Mouse (Mus musculus) T-helper 17 cell (primary cell): ENCODE measurements around the gene 4930583I09Rik.

Experiments
- in situ Hi-C, 2 experiments: fragments of 300-600 bp; cut with MboI, MseI; formaldehyde crosslinking; loops; 1 replicate in 1 of 2; 2 replicates in 1 of 2; pipeline ENCODE4 v1.15.1; 2025; ENCODE audit warnings: high pct_unique_total_duplicates in 2 of 2

4930583I09Rik gene

DNA sequence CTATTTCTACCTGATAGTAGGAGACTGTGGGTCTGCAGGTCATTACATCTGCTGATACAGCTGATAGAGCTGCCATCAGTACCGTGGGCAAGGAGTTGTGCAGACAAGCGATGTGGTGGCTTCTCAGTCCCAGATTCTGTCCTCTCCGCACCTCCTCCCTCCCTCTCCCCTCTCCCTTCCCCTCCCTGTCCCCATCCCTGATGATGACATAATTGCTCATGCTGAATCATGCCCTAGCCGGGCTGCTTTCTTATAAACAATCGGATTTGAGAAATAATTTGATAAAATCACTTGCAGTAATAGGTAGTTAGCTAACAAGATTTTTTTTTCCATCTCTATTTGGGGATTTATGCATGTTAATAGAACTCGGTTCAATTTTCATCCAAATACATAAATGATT lies at the start of gene 4930583I09Rik:
4930583I09Rik (minus strand) TSS at position 144 of the 400 bp plus-strand sequence.
- in situ Hi-C loops = no loop called here

DNA sequence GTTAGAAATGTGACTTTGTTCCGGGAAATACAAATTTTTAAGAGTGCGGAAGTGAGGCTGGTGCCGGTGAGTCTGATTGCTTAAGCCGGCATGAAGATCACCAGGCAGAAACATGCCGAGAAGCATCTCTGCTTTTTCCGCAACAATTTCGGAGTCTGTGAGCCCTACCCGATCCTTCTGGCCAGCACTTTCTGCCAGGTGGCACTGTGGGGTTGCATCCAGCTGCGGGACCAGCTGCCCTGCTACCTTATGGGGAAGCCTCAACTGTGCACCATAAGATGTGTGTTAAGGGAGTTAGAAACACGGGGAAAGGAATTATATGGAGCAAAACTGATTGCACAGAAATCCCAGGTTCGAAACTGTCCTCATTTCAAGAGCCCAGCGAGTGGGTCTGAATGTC lies 40.2 kb upstream of the 4930583I09Rik start:
- in situ Hi-C loops = loop anchor here in 1 of 2 experiments (10.0 kb wide), 1 partner anchor 351 kb away; no protein-coding TSS in a partner anchor

- in situ Hi-C loops = loop anchor here in 1 of 2 experiments (10.0 kb wide), 1 partner anchor 349 kb away; no protein-coding TSS in a partner anchor
Measured at GRCm38 (mm10) chr17:64873651-64874072, 37.8 kb upstream of the 4930583I09Rik start.

DNA sequence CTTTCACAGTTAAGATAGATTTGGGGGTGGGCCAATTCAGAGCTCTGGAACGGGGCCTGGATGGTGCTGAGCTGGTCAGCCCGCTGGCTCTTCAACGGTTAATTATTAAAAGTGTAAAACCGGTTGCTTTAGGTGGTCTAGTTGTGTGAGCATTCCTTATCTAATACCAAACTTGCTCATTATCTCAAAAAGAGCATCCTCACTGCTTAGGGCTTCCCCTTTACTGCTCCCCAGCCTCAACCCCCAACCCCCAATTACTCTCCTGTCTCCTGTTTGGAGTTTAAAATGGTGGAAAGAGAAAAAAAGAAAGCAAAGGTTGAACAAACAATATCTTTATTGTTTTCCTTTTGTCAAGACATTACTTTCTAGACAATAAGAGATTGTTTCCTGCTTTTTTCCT lies 27.9 kb upstream of the 4930583I09Rik start:
- in situ Hi-C loops = no loop called here

GRCm38 (mm10) chr17:64860963-64861362 lies 25.1 kb upstream of the 4930583I09Rik start:
- in situ Hi-C loops = no loop called here

DNA sequence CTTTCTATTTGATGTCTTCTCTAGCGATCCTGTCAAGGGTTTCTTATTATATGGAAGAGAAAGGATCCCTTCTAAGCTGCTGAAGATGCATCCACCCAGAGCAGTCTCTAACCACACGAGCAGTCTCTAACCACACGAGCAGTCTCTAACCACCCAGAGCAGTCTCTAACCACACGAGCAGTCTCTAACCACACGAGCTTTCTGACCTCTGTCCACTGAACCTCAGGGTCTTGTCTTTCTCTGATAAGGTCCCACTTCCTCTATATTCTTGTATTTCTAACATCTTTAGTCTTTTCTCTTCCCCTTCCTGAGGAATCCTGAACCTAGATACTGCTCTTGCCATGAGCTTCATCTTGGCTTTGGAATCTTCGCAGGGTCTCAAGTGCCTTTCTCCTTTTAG lies 23.0 kb upstream of the 4930583I09Rik start:
- in situ Hi-C loops = no loop called here

GRCm38 (mm10) chr17:64848031-64848430 lies 12.2 kb upstream of the 4930583I09Rik start:
- in situ Hi-C loops = no loop called here

- in situ Hi-C loops = no loop called here
Measured at GRCm38 (mm10) chr17:64846654-64847053, 10.8 kb upstream of the 4930583I09Rik start.

GRCm38 (mm10) chr17:64836892-64837291 lies 1.0 kb upstream of the 4930583I09Rik start:
- in situ Hi-C loops = no loop called here

GRCm38 (mm10) chr17:64836352-64836751 lies 481 bp upstream of the 4930583I09Rik start:
- in situ Hi-C loops = no loop called here

DNA sequence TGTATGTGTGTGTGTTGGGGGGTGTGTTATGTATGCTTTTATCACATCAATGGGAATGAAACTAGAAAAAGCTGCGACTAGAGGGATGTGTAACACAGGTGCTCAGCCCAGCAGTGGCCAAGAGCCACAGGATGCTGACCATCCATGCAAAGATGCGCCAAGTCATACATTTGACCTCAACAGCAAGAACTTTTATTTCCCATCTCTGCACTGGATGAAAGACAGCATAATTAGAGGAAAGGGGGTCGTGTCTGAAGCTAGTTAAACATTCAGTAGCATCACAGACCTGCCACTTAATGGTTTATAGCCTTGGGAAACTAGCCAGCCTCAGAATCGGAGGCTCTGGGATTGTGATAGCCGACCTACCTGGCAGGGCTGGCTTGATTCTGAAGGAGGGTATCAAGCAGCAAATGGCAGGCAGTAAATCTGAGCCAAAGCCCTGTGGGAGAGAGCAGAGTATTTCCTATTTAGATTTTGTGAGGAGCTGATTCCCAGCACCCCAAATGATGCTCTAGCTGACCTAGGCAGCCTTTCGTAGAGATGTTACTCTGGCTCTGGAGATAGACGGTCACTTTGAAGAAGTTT lies 1.9 kb downstream of the 4930583I09Rik start:
- in situ Hi-C loops = no loop called here

DNA sequence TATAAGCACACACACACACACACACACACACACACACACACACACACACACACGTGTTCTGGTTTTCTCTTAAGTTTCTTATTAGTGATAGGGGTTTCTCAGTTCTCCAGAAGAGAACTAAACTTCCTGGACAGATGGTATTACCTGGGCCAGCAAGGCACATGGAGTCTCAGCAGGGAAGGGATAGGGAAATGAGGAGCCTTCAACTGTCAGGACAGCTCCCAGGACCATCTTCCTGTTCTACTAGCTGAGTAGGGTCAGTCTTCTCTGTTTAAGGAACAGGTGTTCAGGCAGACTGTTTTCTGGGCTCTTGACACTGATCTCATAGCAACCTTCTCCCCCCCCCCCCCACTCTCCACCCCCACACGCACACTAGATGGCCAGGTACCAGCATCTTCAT lies 2.8 kb downstream of the 4930583I09Rik start:
- in situ Hi-C loops = no loop called here

- in situ Hi-C loops = no loop called here
Measured at GRCm38 (mm10) chr17:64827482-64827881, 8.4 kb downstream of the 4930583I09Rik start.

GRCm38 (mm10) chr17:64826843-64827242 lies 9.0 kb downstream of the 4930583I09Rik start:
- in situ Hi-C loops = no loop called here

- in situ Hi-C loops = no loop called here
Measured at GRCm38 (mm10) chr17:64822561-64822960, 13.3 kb downstream of the 4930583I09Rik start.

GRCm38 (mm10) chr17:64820841-64821593 lies 14.9 kb downstream of the 4930583I09Rik start:
- in situ Hi-C loops = no loop called here

- in situ Hi-C loops = no loop called here
Measured at GRCm38 (mm10) chr17:64816298-64816697, 19.6 kb downstream of the 4930583I09Rik start.

GRCm38 (mm10) chr17:64815806-64816205 lies 20.1 kb downstream of the 4930583I09Rik start:
- in situ Hi-C loops = no loop called here

- in situ Hi-C loops = no loop called here
Measured at GRCm38 (mm10) chr17:64813568-64813967, 22.3 kb downstream of the 4930583I09Rik start.

DNA sequence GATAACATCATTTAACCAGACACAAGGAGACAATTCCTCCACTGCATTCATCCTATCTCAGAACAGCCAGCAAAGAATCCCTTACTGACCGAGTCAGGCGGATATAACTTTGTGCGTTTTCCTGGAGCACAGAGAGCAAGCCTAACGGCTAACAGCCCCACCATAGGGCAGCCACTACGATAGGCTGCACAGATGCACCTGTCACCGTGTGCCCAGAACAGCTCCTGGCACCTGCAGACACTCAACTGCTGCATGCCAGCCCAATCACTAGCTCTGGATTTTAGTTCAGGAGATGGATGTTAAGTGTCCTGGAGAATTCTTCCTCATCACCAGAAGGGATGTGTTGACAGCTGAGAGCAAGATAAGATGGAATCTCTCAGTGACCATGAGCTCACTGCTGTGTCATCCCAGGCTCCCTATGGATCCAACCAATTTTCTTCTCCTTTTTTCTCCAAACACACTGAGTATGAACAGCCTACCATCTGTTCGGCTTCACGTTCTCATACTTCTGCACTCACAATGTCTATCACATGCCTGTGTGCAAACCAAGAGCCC lies 29.8 kb downstream of the 4930583I09Rik start:
- in situ Hi-C loops = no loop called here

- in situ Hi-C loops = no loop called here
Measured at GRCm38 (mm10) chr17:64804375-64805124, 31.3 kb downstream of the 4930583I09Rik start.

DNA sequence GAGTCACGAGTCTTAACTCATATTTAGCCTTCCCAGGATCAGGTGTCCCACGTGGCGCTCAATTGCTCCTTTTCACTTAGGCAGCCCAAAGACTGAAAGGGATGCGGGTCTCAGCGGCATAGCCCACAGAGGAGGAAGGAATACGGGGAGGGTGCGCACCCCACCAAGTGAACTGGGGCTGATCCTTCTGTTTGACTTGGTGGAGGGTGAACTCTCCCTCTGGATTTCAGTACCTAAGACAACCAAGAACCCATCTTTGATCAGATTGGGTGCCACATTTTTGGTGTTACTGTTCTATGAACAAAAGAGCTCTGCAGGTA lies 33.0 kb downstream of the 4930583I09Rik start:
- in situ Hi-C loops = no loop called here
